11 mouse cellular contexts compared by ENCODE assay signal in the genomic region with DNA sequence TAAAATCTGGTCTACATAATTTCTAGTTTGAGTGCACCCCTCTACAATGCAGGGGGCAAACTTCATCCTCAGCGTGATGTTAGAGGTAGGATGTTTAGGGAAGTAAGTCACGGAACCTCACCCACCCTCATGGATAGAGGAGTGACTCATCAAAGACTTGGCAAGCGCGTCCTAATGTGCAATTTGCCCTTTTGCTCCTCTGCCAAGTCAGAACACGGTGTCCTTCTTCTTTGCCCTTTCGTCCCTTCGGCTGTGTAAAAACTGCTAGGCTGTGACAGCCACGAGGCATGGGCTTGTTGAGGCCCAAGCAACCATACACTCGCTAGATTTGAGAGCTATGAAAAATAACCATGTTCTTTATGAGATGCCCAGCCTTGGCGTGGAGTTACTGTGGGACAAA. TPM values are rescaled to one million over a fixed set of nuclear protein-coding genes. Genes with fewer than 3 reads are reported as not detected.
DNase-seq lines count a peak whose midpoint lies in the region.
"Had no signal": no experiment of that assay in that cellular context is flagged by ENCODE, and none has a peak within 500 bp of the region (broad histone marks: within the 10 kb centered on the region; RNA-seq: fewer than 3 reads in every experiment).

No protein-coding gene starts in this region.

- DNase-seq in kidney, adult 8-10 months, result peak; percentile 45 to 83
- DNase-seq in kidney, postnatal 10 days, result no peak
- peak; percentile 20 for DNase-seq in urinary bladder, postnatal 14 days (ENCODE audit: low spot score)
- DNase-seq in urinary bladder, postnatal 4 days (ENCODE audit: low spot score in 2 of 2), result no peak
- peak; percentile 81 to 85 for DNase-seq in adrenal gland, postnatal 36 days
- peak; percentile 29 for DNase-seq in skeletal muscle tissue, adult 2 months (ENCODE audit: low read depth, low spot score)
- no peak for DNase-seq in natural killer cell, adult 2 months (ENCODE audit: low spot score in 2 of 2)
- DNase-seq in left cerebral cortex, adult 11 months (ENCODE audit: low spot score), result no peak
- DNase-seq: cerebellum, adult 9-10 months; forebrain, postnatal 0 days; right cerebral cortex, postnatal 4 days had no signal

RNA-seq across cellular contexts. Expression of gene Abca6, which starts 6.8 kb away (rescaled TPM):
- 1 to 10 TPM; 2.9 to 3.5 TPM for total RNA-seq in adrenal gland, postnatal 36 days (2021)

Comparison
In these comparisons a context has a peak if more than half of its experiments do, and no peak if none do; other contexts are left out.
1. DNase-seq: peak in kidney, adult 8-10 months (2 of 2), urinary bladder, postnatal 14 days (single experiment), adrenal gland, postnatal 36 days (2 of 2) and skeletal muscle tissue, adult 2 months (single experiment); none in kidney, postnatal 10 days (single experiment), urinary bladder, postnatal 4 days (0 of 2), natural killer cell, adult 2 months (0 of 2) and left cerebral cortex, adult 11 months (single experiment).